8 mouse cellular contexts compared by ENCODE assay signal in the genomic region with DNA sequence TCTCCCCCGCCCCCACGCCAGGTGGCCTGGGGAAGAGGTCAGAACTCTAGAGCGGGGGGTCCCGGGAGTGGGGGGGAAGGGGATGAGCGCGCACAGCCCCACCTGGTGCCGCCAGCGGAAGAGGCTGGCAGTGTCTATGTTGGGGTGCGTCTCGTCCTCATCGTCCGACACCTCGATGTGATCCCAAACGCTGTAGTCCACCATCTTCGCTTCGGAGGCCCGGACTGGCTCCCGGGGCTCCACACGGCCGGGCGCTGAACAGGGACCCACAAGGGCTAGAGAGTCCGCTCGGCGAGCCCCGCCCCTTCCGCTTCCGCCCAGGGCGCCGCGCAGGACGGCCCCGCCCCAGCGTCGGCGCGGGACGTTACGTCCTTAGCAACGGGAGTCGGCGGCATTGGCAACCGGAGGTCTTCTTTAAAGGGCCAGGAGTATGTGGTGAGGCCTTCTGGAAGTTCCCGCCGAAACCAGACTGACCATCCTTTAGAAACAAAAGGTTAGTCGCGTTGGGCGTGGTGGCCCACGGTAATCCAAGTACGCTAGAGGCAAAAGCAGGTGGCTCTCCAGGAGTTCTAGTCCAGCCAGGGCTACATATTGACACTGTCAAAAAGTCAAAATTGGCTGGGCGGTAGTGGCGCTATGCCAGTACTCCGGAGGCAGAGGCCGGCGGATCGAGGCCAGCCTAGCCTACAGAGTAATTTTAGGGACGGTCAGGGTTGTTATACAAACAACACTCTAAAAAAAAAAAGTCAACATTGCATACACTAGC. TPM values are rescaled to one million over a fixed set of nuclear protein-coding genes. Genes with fewer than 3 reads are reported as not detected.
DNase-seq lines count a peak whose midpoint lies in the region; ATAC-seq and TF ChIP-seq lines count a peak whose summit lies in the region.

Cdc37 (minus strand) TSS at position 329 of the 766 bp plus-strand sequence.

- peak; percentile 61 to 77 for ATAC-seq in hematopoietic stem cell, adult 5-6 weeks (replicated peaks in 1 of 2; ENCODE audit: insufficient read depth in 1 of 2, low FRiP score in 2 of 2, low TSS enrichment in 1 of 2, low read depth in 1 of 2, poor library complexity in 2 of 2, severe bottlenecking in 2 of 2)
- peak; percentile 96 for ATAC-seq in lung, embryonic 16.5 days (ENCODE audit: low read depth)

- H3K27me3 ChIP-seq in MEL (ENCODE audit: control insufficient read depth in 1 of 2, insufficient read depth in 2 of 2, low read length in 2 of 2), result no peaks in the 10 kb centered on the region
- no peaks in the 10 kb centered on the region for H3K27me3 ChIP-seq in cerebellum, adult 2 months (ENCODE audit: control insufficient read depth, insufficient read depth, low read length)
- H3K27me3 ChIP-seq in lung, embryonic 16.5 days (ENCODE audit: control insufficient read depth, insufficient read depth, low read depth, low read length), result no peaks in the 10 kb centered on the region

- H3K4me2 ChIP-seq in lung, embryonic 16.5 days (ENCODE audit: low read depth, low read length), result peak within 1 kb of the TSS; percentile 92

- peaks cover 30 to 46% of the 10 kb centered on the region in 2 experiments for H3K4me1 ChIP-seq in MEL (ENCODE audit: control insufficient read depth in 1 of 2, insufficient read depth in 2 of 2, low read length in 2 of 2)
- peaks cover 7% of the 10 kb centered on the region; the same call in 1 of the 2 replicates for H3K4me1 ChIP-seq in cerebellum, adult 2 months (ENCODE audit: control insufficient read depth, insufficient read depth, low read length)
- H3K4me1 ChIP-seq in lung, embryonic 16.5 days (replicated peaks; ENCODE audit: control insufficient read depth, insufficient read depth, low read length), result peaks cover 46% of the 10 kb centered on the region

- H3K27ac ChIP-seq in MEL (ENCODE audit: control insufficient read depth, low read depth, low read length), result peak within 1 kb of the TSS; percentile 77
- H3K27ac ChIP-seq in cerebellum, adult 2 months (ENCODE audit: insufficient read depth, low read length), result peak within 1 kb of the TSS; percentile 35; the same call in 1 of the 2 replicates
- H3K27ac ChIP-seq in lung, embryonic 16.5 days (ENCODE audit: low read length), result peak within 1 kb of the TSS; percentile 79

- no peaks in the 10 kb centered on the region for H3K9me3 ChIP-seq in MEL (replicated peaks; ENCODE audit: insufficient read depth, low read length)
- H3K9me3 ChIP-seq in lung, embryonic 16.5 days (ENCODE audit: control insufficient read depth, low read length), result no peaks in the 10 kb centered on the region

- WGBS in cerebellum, adult 2 months, result 2% methylated on average over 56 of the region's 56 CpGs
- WGBS in lung, embryonic 16.5 days, result 2% methylated on average over 55 of the region's 56 CpGs

- H3K36me3 ChIP-seq in MEL (ENCODE audit: control insufficient read depth in 1 of 2, insufficient read depth in 2 of 2, low read length in 2 of 2), result peaks cover 19 to 39% of the 10 kb centered on the region in 2 experiments
- peaks cover 4% of the 10 kb centered on the region; the same call in 1 of the 2 replicates for H3K36me3 ChIP-seq in lung, embryonic 16.5 days (ENCODE audit: control insufficient read depth, insufficient read depth, low read length)

- peak within 1 kb of the TSS; percentile 79 for H3K9ac ChIP-seq in MEL (ENCODE audit: control insufficient read depth, low read depth, low read length, poor library complexity, severe bottlenecking)
- H3K9ac ChIP-seq in lung, embryonic 16.5 days (ENCODE audit: low read length), result peak within 1 kb of the TSS; percentile 93

- TF ChIP-seq POLR2A in MEL (IDR thresholded peaks at IDR 0.05; ENCODE audit: control insufficient read depth in 1 of 2, insufficient read depth in 1 of 2, low read depth in 1 of 2, low read length in 2 of 2, poor library complexity in 1 of 2), result peak in 1 of 2 experiments; percentile 98; a peak in 2 of 4 replicates
- peak; percentile 78; the same call in 1 of the 2 replicates for TF ChIP-seq POLR2A in cerebellum, adult 2 months (IDR thresholded peaks at IDR 0.05; ENCODE audit: borderline replicate concordance, insufficient read depth, low read length)

- TF ChIP-seq EP300 in MEL (IDR thresholded peaks at IDR 0.05; ENCODE audit: low read depth in 1 of 2, low read length in 2 of 2), result peak in 1 of 2 experiments; percentile 55; a peak in 2 of 4 replicates

- no peak; a peak in 1 of 6 replicates for TF ChIP-seq CTCF in MEL (IDR thresholded peaks at IDR 0.05 in 2 of 3, conservative IDR thresholded peaks at IDR 0.05 in 1 of 3; ENCODE audit: control insufficient read depth in 1 of 3, insufficient read depth in 1 of 3, low read depth in 2 of 3, low read length in 3 of 3, poor library complexity in 1 of 3, severe bottlenecking in 1 of 3)
- TF ChIP-seq CTCF in cerebellum, adult 2 months (IDR thresholded peaks at IDR 0.05; ENCODE audit: borderline replicate concordance, insufficient read depth, low read depth, low read length), result no peak

- H3K79me2 ChIP-seq in MEL (ENCODE audit: control insufficient read depth, insufficient read depth, low read length, poor library complexity), result peaks cover 52% of the 10 kb centered on the region

- TF ChIP-seq RAD21 in MEL (IDR thresholded peaks at IDR 0.05; ENCODE audit: low read depth, low read length), result no peak

- peak within 1 kb of the TSS; percentile 63 to 92 for H3K4me3 ChIP-seq in MEL (ENCODE audit: control insufficient read depth in 1 of 2, insufficient read depth in 1 of 2, low read depth in 2 of 2, low read length in 2 of 2)
- H3K4me3 ChIP-seq in cerebellum, adult 2 months (replicated peaks; ENCODE audit: insufficient read depth, low read depth, low read length), result peak within 1 kb of the TSS; percentile 92
- peak within 1 kb of the TSS; percentile 87 for H3K4me3 ChIP-seq in lung, embryonic 16.5 days (ENCODE audit: low read length)

- peak; percentile 100 for DNase-seq in MEL (ENCODE audit: low read depth, low spot score)
- DNase-seq in cerebellum, adult 2 months, result peak; percentile 93 to 94
- peak; percentile 94 for DNase-seq in forelimb bud, embryonic 11.5 days (ENCODE audit: low read depth, low spot score)
- DNase-seq in layer of hippocampus, adult 9-10 months (ENCODE audit: low spot score), result peak; percentile 83
- peak; percentile 77 for DNase-seq in ovary, postnatal 10 days (ENCODE audit: low spot score)
- peak; percentile 82 to 91 for DNase-seq in thymus, postnatal 10 days (ENCODE audit: low spot score in 2 of 2)

TF ChIP-seq in MEL, 35 proteins besides CTCF, POLR2A, EP300 and RAD21 (continues in another document):
- TF ChIP-seq HCFC1 (IDR thresholded peaks at IDR 0.05; ENCODE audit: low read depth, low read length), result peak; percentile 95
- TF ChIP-seq USF1 (IDR thresholded peaks at IDR 0.05; ENCODE audit: low read depth, low read length), result peak; percentile 12; the same call in 1 of the 2 replicates
- TF ChIP-seq POLR2AphosphoS2 (IDR thresholded peaks at IDR 0.05; ENCODE audit: low read length), result peak; percentile 98
- no peak for TF ChIP-seq ZKSCAN1 (IDR thresholded peaks at IDR 0.05; ENCODE audit: low read depth, low read length)
- peak; percentile 97 for TF ChIP-seq MXI1 (IDR thresholded peaks at IDR 0.05; ENCODE audit: low read depth, low read length)
- TF ChIP-seq KAT2A (conservative IDR thresholded peaks at IDR 0.05; ENCODE audit: low read depth, low read length), result peak; percentile 68; the same call in 1 of the 2 replicates
- peak; percentile 80; the same call in 1 of the 2 replicates for TF ChIP-seq CHD2 (IDR thresholded peaks at IDR 0.05; ENCODE audit: low read length)
- no peak for TF ChIP-seq GABPA (IDR thresholded peaks at IDR 0.05; ENCODE audit: low read depth, low read length)
- peak; percentile 96 for TF ChIP-seq ELF1 (IDR thresholded peaks at IDR 0.05; ENCODE audit: low read depth, low read length)
- TF ChIP-seq MAX (IDR thresholded peaks at IDR 0.05; ENCODE audit: low read length), result no peak; the same call in 1 of the 2 replicates
- peak; percentile 48; the same call in 1 of the 2 replicates for TF ChIP-seq RCOR1 (IDR thresholded peaks at IDR 0.05; ENCODE audit: low read depth, low read length)
- TF ChIP-seq MAFK (IDR thresholded peaks at IDR 0.05; ENCODE audit: borderline replicate concordance, low read depth, low read length), result no peak; the same call in 1 of the 2 replicates
- 0 out of 2 replicates have a peak, but pooled peaks have one; percentile 75 for TF ChIP-seq CHD1 (IDR thresholded peaks at IDR 0.05; ENCODE audit: low read depth, low read length)
- TF ChIP-seq TAL1 (IDR thresholded peaks at IDR 0.05; ENCODE audit: low read length), result no peak
- no peak for TF ChIP-seq ZC3H11A (IDR thresholded peaks at IDR 0.05; ENCODE audit: low read depth, low read length)
- no peak for TF ChIP-seq JUND (IDR thresholded peaks at IDR 0.05; ENCODE audit: low read depth, low read length)
- no peak for TF ChIP-seq GATA1 (IDR thresholded peaks at IDR 0.05; ENCODE audit: low read depth, low read length)
- peak; percentile 78 for TF ChIP-seq MAZ (IDR thresholded peaks at IDR 0.05; ENCODE audit: low read depth, low read length)
- TF ChIP-seq POLR2AphosphoS5 (IDR thresholded peaks at IDR 0.05; ENCODE audit: borderline replicate concordance, low read depth, low read length), result 0 out of 2 replicates have a peak, but pooled peaks have one; percentile 51
- TF ChIP-seq TBP (IDR thresholded peaks at IDR 0.05; ENCODE audit: low read depth, low read length), result peak; percentile 87
- TF ChIP-seq SIN3A (IDR thresholded peaks at IDR 0.05; ENCODE audit: low read length), result peak; percentile 100
- peak; percentile 34 for TF ChIP-seq ETS1 (IDR thresholded peaks at IDR 0.05; ENCODE audit: low read depth, low read length)
- no peak; the same call in 1 of the 2 replicates for TF ChIP-seq ZNF384 (IDR thresholded peaks at IDR 0.05; ENCODE audit: low read depth, low read length)
- TF ChIP-seq MYC (IDR thresholded peaks at IDR 0.05; ENCODE audit: low read depth, low read length), result no peak
- TF ChIP-seq NRF1 (IDR thresholded peaks at IDR 0.05; ENCODE audit: insufficient read depth, low read depth, low read length, poor library complexity, severe bottlenecking), result peak; percentile 68
- peak; percentile 77 for TF ChIP-seq TCF12 (IDR thresholded peaks at IDR 0.05; ENCODE audit: low read depth, low read length)
- peak; percentile 97 for TF ChIP-seq E2F4 (IDR thresholded peaks at IDR 0.05; ENCODE audit: borderline replicate concordance, low read depth, low read length)
- TF ChIP-seq SMC3 (IDR thresholded peaks at IDR 0.05; ENCODE audit: low read depth, low read length), result peak; percentile 19; the same call in 1 of the 2 replicates

RNA-seq across cellular contexts. Expression of gene Cdc37, which starts in this region (rescaled TPM):
- total RNA-seq in MEL (2012; rRNA removed), result 751 and 779 TPM in 2 replicates
- 1,000 to 10,000 TPM in 1 of 2 experiments, 100 to 1,000 TPM in 1; 914 to 1,631 TPM for polyA plus RNA-seq in MEL (2012; ENCODE audit: insufficient read depth in 1 of 2, insufficient read length in 2 of 2, low read depth in 1 of 2, low replicate concordance in 2 of 2, missing spikeins in 1 of 2)
- 189 and 202 TPM in 2 replicates for polyA plus RNA-seq in cerebellum, adult 2 months (2012; rRNA removed)
- 238 and 347 TPM in 2 replicates for total RNA-seq in hematopoietic stem cell, adult 5-6 weeks (2017)
- polyA plus RNA-seq in lung, embryonic 16.5 days (2015; fragmentation: Nextera tagmentation; extraction: Ambion mirVana), result 265 and 301 TPM in 2 replicates

Comparison
In these comparisons a context has a peak if more than half of its experiments do, and no peak if none do; other contexts are left out.
1. Peak in every context shown above with its lines: DNase-seq, ATAC-seq, H3K4me3 ChIP-seq and H3K27ac ChIP-seq.